Mouse (Mus musculus): ENCODE measurements around the gene Ptprn2.

The Ptprn2 gene

GRCm38 (mm10) chr12:117141394-117141793 is 655.9 kb downstream of the Ptprn2 start:
- no peak for DNase-seq (ENCODE audit: low read depth)

GRCm38 (mm10) chr12:117149176-117149575 is 663.7 kb downstream of the Ptprn2 start:
- no peak for DNase-seq (ENCODE audit: low read depth)

GRCm38 (mm10) chr12:117150611-117151395 is 665.3 kb downstream of the Ptprn2 start:
- DNase-seq (ENCODE audit: low read depth), result no peak

- DNase-seq (ENCODE audit: low read depth), result no peak
Measured at GRCm38 (mm10) chr12:117151611-117152010, 666.1 kb downstream of the Ptprn2 start.

GRCm38 (mm10) chr12:117152366-117153165 is 667.0 kb downstream of the Ptprn2 start:
- no peak for DNase-seq (ENCODE audit: low read depth)

GRCm38 (mm10) chr12:117153166-117153480 is 667.6 kb downstream of the Ptprn2 start:
- DNase-seq (ENCODE audit: low read depth), result no peak

- no peak for DNase-seq (ENCODE audit: low read depth)
Measured at GRCm38 (mm10) chr12:117153671-117154355, 668.3 kb downstream of the Ptprn2 start.

- no peak for DNase-seq (ENCODE audit: low read depth)
Measured at GRCm38 (mm10) chr12:117154356-117155243, 669.1 kb downstream of the Ptprn2 start.

GRCm38 (mm10) chr12:117155307-117156220 is 670.0 kb downstream of the Ptprn2 start:
- DNase-seq (ENCODE audit: low read depth), result no peak

- no peak for DNase-seq (ENCODE audit: low read depth)
Measured at GRCm38 (mm10) chr12:117156256-117156655, 670.7 kb downstream of the Ptprn2 start.

GRCm38 (mm10) chr12:117156786-117157185 is 671.3 kb downstream of the Ptprn2 start:
- no peak for DNase-seq (ENCODE audit: low read depth)

GRCm38 (mm10) chr12:117157249-117157648 is 671.7 kb downstream of the Ptprn2 start:
- DNase-seq (ENCODE audit: low read depth), result no peak

- DNase-seq (ENCODE audit: low read depth), result no peak
Measured at GRCm38 (mm10) chr12:117157660-117158386, 672.3 kb downstream of the Ptprn2 start.

GRCm38 (mm10) chr12:117158950-117159668 is 673.6 kb downstream of the Ptprn2 start:
- DNase-seq (ENCODE audit: low read depth), result no peak

- DNase-seq (ENCODE audit: low read depth), result no peak
Measured at GRCm38 (mm10) chr12:117159669-117160210, 674.2 kb downstream of the Ptprn2 start.

- no peak for DNase-seq (ENCODE audit: low read depth)
Measured at GRCm38 (mm10) chr12:117160211-117160891, 674.8 kb downstream of the Ptprn2 start.

GRCm38 (mm10) chr12:117162180-117162579 is 676.7 kb downstream of the Ptprn2 start:
- DNase-seq (ENCODE audit: low read depth), result no peak

- DNase-seq (ENCODE audit: low read depth), result no peak
Measured at GRCm38 (mm10) chr12:117163789-117164188, 678.3 kb downstream of the Ptprn2 start.
